Mouse (Mus musculus) myocyte (in vitro differentiated cells): ENCODE data around the gene Olfr1340. TPM values are rescaled to one million over a fixed set of nuclear protein-coding genes. Genes with fewer than 3 reads are reported as not detected.

Source experiments
- H3K27me3 ChIP-seq: one replicate; pipeline ENCODE4 v1.6.1; 2011; ENCODE audit not compliant: control insufficient read depth, insufficient read depth, insufficient read length
- H3K36me3 ChIP-seq: one replicate; pipeline ENCODE4 v1.6.1; 2011; ENCODE audit not compliant: control insufficient read depth, insufficient read depth
- H3K4me2 ChIP-seq: one replicate; pipeline ENCODE4 v1.6.1; 2011; ENCODE audit warnings: low read depth, control low read depth
- H3K4me3 ChIP-seq: one replicate; pipeline ENCODE4 v1.5.1; 2011; ENCODE audit warnings: mild to moderate bottlenecking, control low read depth, moderate library complexity
- H3K79me2 ChIP-seq: one replicate; pipeline ENCODE4 v1.6.1; 2011; ENCODE audit not compliant: control insufficient read depth, insufficient read depth
- H3ac ChIP-seq: one replicate; pipeline ENCODE4 v1.6.1; 2011; ENCODE audit not compliant: control insufficient read depth, insufficient read length
- CEBPB ChIP-seq: IDR thresholded peaks from 2 replicates; pipeline ENCODE4 v1.6.1; 2011; ENCODE audit warnings: mild to moderate bottlenecking, moderate library complexity; ENCODE audit not compliant: poor library complexity, insufficient read depth, severe bottlenecking
- E2F4 ChIP-seq: IDR thresholded peaks from one replicate; pipeline ENCODE4 v1.6.1; 2011; ENCODE audit warnings: mild to moderate bottlenecking, control low read depth, moderate library complexity; ENCODE audit not compliant: insufficient read depth
- MAX ChIP-seq: IDR thresholded peaks from one replicate; pipeline ENCODE4 v1.6.1; 2011; ENCODE audit warnings: low read depth, mild to moderate bottlenecking, control low read depth
- MYOD1 ChIP-seq, 3 experiments: IDR thresholded peaks; one replicate each; pipeline ENCODE4 v1.6.1; 2011; ENCODE audit warnings: control low read depth in 2 of 3, low read depth in 2 of 3, mild to moderate bottlenecking in 2 of 3, moderate library complexity in 1 of 3; ENCODE audit not compliant: insufficient read length in 2 of 3, control insufficient read depth in 1 of 3
- MYOG ChIP-seq, 3 experiments: IDR thresholded peaks; one replicate each; pipeline ENCODE4 v1.6.1; 2011; ENCODE audit warnings: control low read depth in 2 of 3, low read depth in 2 of 3, mild to moderate bottlenecking in 2 of 3; ENCODE audit not compliant: insufficient read length in 2 of 3, control insufficient read depth in 1 of 3, insufficient read depth in 1 of 3
- POLR2A ChIP-seq: IDR thresholded peaks from one replicate; pipeline ENCODE4 v1.6.1; 2011; ENCODE audit warnings: low read depth, mild to moderate bottlenecking, control low read depth, moderate library complexity; ENCODE audit not compliant: insufficient read length
- POLR2AphosphoS2 ChIP-seq: IDR thresholded peaks from one replicate; pipeline ENCODE4 v1.6.1; 2011; ENCODE audit warnings: low read depth, control low read depth; ENCODE audit not compliant: insufficient read length
- REST ChIP-seq: IDR thresholded peaks from one replicate; pipeline ENCODE4 v1.6.1; 2011; ENCODE audit warnings: mild to moderate bottlenecking, control low read depth, moderate library complexity; ENCODE audit not compliant: insufficient read depth, insufficient read length
- SRF ChIP-seq: IDR thresholded peaks from one replicate; pipeline ENCODE4 v1.6.1; 2011; ENCODE audit warnings: low read depth; ENCODE audit not compliant: control insufficient read depth, insufficient read length
- TCF12 ChIP-seq: IDR thresholded peaks from one replicate; pipeline ENCODE4 v1.6.1; 2011; ENCODE audit warnings: mild to moderate bottlenecking, control low read depth; ENCODE audit not compliant: poor library complexity, insufficient read depth, severe bottlenecking
- TCF3 ChIP-seq: IDR thresholded peaks from one replicate; pipeline ENCODE4 v1.6.1; 2011; ENCODE audit warnings: low read depth, control low read depth; ENCODE audit not compliant: insufficient read length
- USF1 ChIP-seq: IDR thresholded peaks from one replicate; pipeline ENCODE4 v1.6.1; 2011; ENCODE audit warnings: low read depth, mild to moderate bottlenecking, control low read depth, moderate library complexity
- polyA plus RNA-seq: library from polyadenylated mRNA; unstranded; fragments of >200 nt; fragmentation: generic; extraction: Trizol; gene quantifications from one replicate; pipeline ENCODE4 v1.2.1, GENCODE M21; 2012; ENCODE audit warnings: missing spikeins

Olfr1340 gene
- polyA plus RNA-seq = not detected

- Histone ChIP-seq H3K27me3 (no peaks in the 10 kb centered on the region), H3K4me2 (no peak within 1 kb of the TSS), H3K4me3 (no peak within 1 kb of the TSS), H3K79me2 (no peaks in the 10 kb centered on the region), H3K36me3 (no peaks in the 10 kb centered on the region), H3ac (no peak within 1 kb of the TSS)
- no peak for TF ChIP-seq CEBPB
- no peak for TF ChIP-seq POLR2A
- TF ChIP-seq TCF12 = no peak
- no peak for TF ChIP-seq MAX
- no peak for TF ChIP-seq MYOG (IDR thresholded peaks at IDR 0.05; ENCODE audit: control insufficient read depth in 1 of 3, insufficient read depth in 1 of 3, insufficient read length in 2 of 3, low read depth in 2 of 3)
- no peak for TF ChIP-seq E2F4
- TF ChIP-seq SRF = no peak
- no peak for TF ChIP-seq REST
- TF ChIP-seq MYOD1 (IDR thresholded peaks at IDR 0.05; ENCODE audit: control insufficient read depth in 1 of 3, insufficient read length in 2 of 3, low read depth in 2 of 3) = no peak
- TF ChIP-seq POLR2AphosphoS2 = no peak
- no peak for TF ChIP-seq USF1
- no peak for TF ChIP-seq TCF3
These were observed at the start of gene Olfr1340 for GRCm38 (mm10) chr4:118719838-118720237. Gene Olfr1340, plus strand, starts transcription at chr4:118720138.

- Histone ChIP-seq H3K4me2 (no peak overlapping the region), H3K27me3 (peaks cover 22% of the 10 kb centered on the region), H3K4me3 (no peak overlapping the region), H3K36me3 (no peaks in the 10 kb centered on the region), H3ac (no peak overlapping the region), H3K79me2 (no peaks in the 10 kb centered on the region)
- TF ChIP-seq CEBPB (no peak), POLR2AphosphoS2 (no peak), TCF12 (no peak), POLR2A (no peak), MYOG (IDR thresholded peaks at IDR 0.05; ENCODE audit: control insufficient read depth in 1 of 3, insufficient read depth in 1 of 3, insufficient read length in 2 of 3, low read depth in 2 of 3) (no peak), MYOD1 (IDR thresholded peaks at IDR 0.05; ENCODE audit: control insufficient read depth in 1 of 3, insufficient read length in 2 of 3, low read depth in 2 of 3) (no peak)
These were observed 32.9 kb upstream of the Olfr1340 start for GRCm38 (mm10) chr4:118687086-118687485.

- Histone ChIP-seq H3K36me3 (no peaks in the 10 kb centered on the region), H3K4me2 (no peak within 1 kb of the TSS), H3K79me2 (no peaks in the 10 kb centered on the region), H3K27me3 (peaks cover 17% of the 10 kb centered on the region), H3K4me3 (no peak within 1 kb of the TSS), H3ac (no peak within 1 kb of the TSS)
- no peak for TF ChIP-seq MYOD1 (IDR thresholded peaks at IDR 0.05; ENCODE audit: control insufficient read depth in 1 of 3, insufficient read length in 2 of 3, low read depth in 2 of 3)
- TF ChIP-seq MYOG (IDR thresholded peaks at IDR 0.05; ENCODE audit: control insufficient read depth in 1 of 3, insufficient read depth in 1 of 3, insufficient read length in 2 of 3, low read depth in 2 of 3) = no peak
- TF ChIP-seq CEBPB = no peak
- no peak for TF ChIP-seq TCF3
- no peak for TF ChIP-seq MAX
- TF ChIP-seq TCF12 = no peak
- TF ChIP-seq SRF = no peak
- TF ChIP-seq E2F4 = no peak
- no peak for TF ChIP-seq REST
- TF ChIP-seq USF1 = no peak
- no peak for TF ChIP-seq POLR2A
These were observed 27.4 kb upstream of the Olfr1340 start, which contains the start of gene Olfr1342 for GRCm38 (mm10) chr4:118692412-118692973. Gene Olfr1342, minus strand, starts transcription at chr4:118692756.

GRCm38 (mm10) chr4:118693812-118694211 is 26.1 kb upstream of the Olfr1340 start:
- TF ChIP-seq POLR2A (no peak), TCF3 (no peak), MYOG (IDR thresholded peaks at IDR 0.05; ENCODE audit: control insufficient read depth in 1 of 3, insufficient read depth in 1 of 3, insufficient read length in 2 of 3, low read depth in 2 of 3) (no peak), SRF (no peak), CEBPB (no peak)
- Histone ChIP-seq H3ac (no peak overlapping the region), H3K27me3 (peaks cover 17% of the 10 kb centered on the region), H3K4me2 (no peak overlapping the region), H3K36me3 (no peaks in the 10 kb centered on the region), H3K79me2 (no peaks in the 10 kb centered on the region), H3K4me3 (no peak overlapping the region)

- H3K4me3 ChIP-seq = no peak within 1 kb of the TSS
- H3K36me3 ChIP-seq = no peaks in the 10 kb centered on the region
- no peak within 1 kb of the TSS for H3K4me2 ChIP-seq
- TF ChIP-seq MAX (no peak), CEBPB (no peak), TCF12 (no peak), SRF (no peak)
- no peaks in the 10 kb centered on the region for H3K79me2 ChIP-seq
- H3K27me3 ChIP-seq = no peaks in the 10 kb centered on the region
- H3ac ChIP-seq = no peak within 1 kb of the TSS
These were observed 16.7 kb upstream of the Olfr1340 start, which contains the start of gene Olfr1341 for GRCm38 (mm10) chr4:118703223-118703622. Gene Olfr1341, plus strand, starts transcription at chr4:118703523.
